Mouse (Mus musculus): ENCODE data around the gene Shroom3. TPM values are rescaled to one million over a fixed set of nuclear protein-coding genes. Genes with fewer than 3 reads are reported as not detected.

The Shroom3 gene
- polyA plus RNA-seq, 1 experiment: 0.57 TPM

- Histone ChIP-seq H3ac (ENCODE audit: control insufficient read depth, insufficient read length, low read depth) (no peak overlapping the region), H3K36me3 (ENCODE audit: control insufficient read depth, insufficient read depth) (no peaks in the 10 kb centered on the region), H3K79me2 (ENCODE audit: control insufficient read depth, insufficient read depth) (no peaks in the 10 kb centered on the region), H3K4me3 (ENCODE audit: insufficient read depth, poor library complexity, severe bottlenecking) (no peak overlapping the region), H3K27me3 (ENCODE audit: control insufficient read depth, insufficient read depth, insufficient read length) (no peaks in the 10 kb centered on the region), H3K79me3 (ENCODE audit: low read depth) (no peaks in the 10 kb centered on the region)
- TF ChIP-seq CTCF (IDR thresholded peaks at IDR 0.05; ENCODE audit: control insufficient read depth, insufficient read depth, insufficient read length) (no peak), FOSL1 (IDR thresholded peaks at IDR 0.05; ENCODE audit: insufficient read depth, low read length, poor library complexity, severe bottlenecking) (no peak)
These were observed 311.1 kb downstream of the Shroom3 start for GRCm38 (mm10) chr5:92994309-92994708.

- no peak for TF ChIP-seq CEBPB (IDR thresholded peaks at IDR 0.05; ENCODE audit: low read depth)
- TF ChIP-seq MAX (IDR thresholded peaks at IDR 0.05): no peak
- no peak for TF ChIP-seq MYOG (IDR thresholded peaks at IDR 0.05; ENCODE audit: control insufficient read depth, extremely low read depth, insufficient read length)
- no peak for TF ChIP-seq USF1 (IDR thresholded peaks at IDR 0.05; ENCODE audit: low read depth)
- TF ChIP-seq MYOD1 (IDR thresholded peaks at IDR 0.05; ENCODE audit: control insufficient read depth, insufficient read length, low read depth): no peak
- TF ChIP-seq FOSL1 (IDR thresholded peaks at IDR 0.05; ENCODE audit: insufficient read depth, low read length, poor library complexity, severe bottlenecking): no peak
- TF ChIP-seq CTCF (IDR thresholded peaks at IDR 0.05; ENCODE audit: control insufficient read depth, insufficient read depth, insufficient read length): no peak
- Histone ChIP-seq H3ac (ENCODE audit: control insufficient read depth, insufficient read length, low read depth) (no peak overlapping the region), H3K36me3 (ENCODE audit: control insufficient read depth, insufficient read depth) (no peaks in the 10 kb centered on the region), H3K27me3 (ENCODE audit: control insufficient read depth, insufficient read depth, insufficient read length) (no peaks in the 10 kb centered on the region), H3K79me3 (ENCODE audit: low read depth) (no peaks in the 10 kb centered on the region), H3K79me2 (ENCODE audit: control insufficient read depth, insufficient read depth) (no peaks in the 10 kb centered on the region), H3K4me3 (ENCODE audit: insufficient read depth, poor library complexity, severe bottlenecking) (no peak overlapping the region)
These were observed 311.6 kb downstream of the Shroom3 start for GRCm38 (mm10) chr5:92994861-92995260.

GRCm38 (mm10) chr5:92997428-92998120 lies 314.3 kb downstream of the Shroom3 start:
- Histone ChIP-seq H3K36me3 (ENCODE audit: control insufficient read depth, insufficient read depth) (no peaks in the 10 kb centered on the region), H3K4me3 (ENCODE audit: insufficient read depth, poor library complexity, severe bottlenecking) (no peak overlapping the region), H3K79me3 (ENCODE audit: low read depth) (no peaks in the 10 kb centered on the region), H3ac (ENCODE audit: control insufficient read depth, insufficient read length, low read depth) (no peak overlapping the region), H3K27me3 (ENCODE audit: control insufficient read depth, insufficient read depth, insufficient read length) (no peaks in the 10 kb centered on the region), H3K79me2 (ENCODE audit: control insufficient read depth, insufficient read depth) (no peaks in the 10 kb centered on the region)
- TF ChIP-seq FOSL1 (IDR thresholded peaks at IDR 0.05; ENCODE audit: insufficient read depth, low read length, poor library complexity, severe bottlenecking) (no peak), USF1 (IDR thresholded peaks at IDR 0.05; ENCODE audit: low read depth) (no peak)

- no peaks in the 10 kb centered on the region for H3K79me2 ChIP-seq (ENCODE audit: control insufficient read depth, insufficient read depth)
- no peaks in the 10 kb centered on the region for H3K27me3 ChIP-seq (ENCODE audit: control insufficient read depth, insufficient read depth, insufficient read length)
- no peak overlapping the region for H3K4me3 ChIP-seq (ENCODE audit: insufficient read depth, poor library complexity, severe bottlenecking)
- no peaks in the 10 kb centered on the region for H3K79me3 ChIP-seq (ENCODE audit: low read depth)
- TF ChIP-seq FOSL1 (IDR thresholded peaks at IDR 0.05; ENCODE audit: insufficient read depth, low read length, poor library complexity, severe bottlenecking) (no peak), CEBPB (IDR thresholded peaks at IDR 0.05; ENCODE audit: low read depth) (no peak), MYOG (IDR thresholded peaks at IDR 0.05; ENCODE audit: control insufficient read depth, extremely low read depth, insufficient read length) (no peak), MAX (IDR thresholded peaks at IDR 0.05) (no peak), USF1 (IDR thresholded peaks at IDR 0.05; ENCODE audit: low read depth) (no peak)
- H3K36me3 ChIP-seq (ENCODE audit: control insufficient read depth, insufficient read depth): no peaks in the 10 kb centered on the region
- no peak overlapping the region for H3ac ChIP-seq (ENCODE audit: control insufficient read depth, insufficient read length, low read depth)
These were observed 315.3 kb downstream of the Shroom3 start for GRCm38 (mm10) chr5:92998494-92999016.

- Histone ChIP-seq H3K79me3 (ENCODE audit: low read depth) (no peaks in the 10 kb centered on the region), H3K27me3 (ENCODE audit: control insufficient read depth, insufficient read depth, insufficient read length) (no peaks in the 10 kb centered on the region), H3K4me3 (ENCODE audit: insufficient read depth, poor library complexity, severe bottlenecking) (no peak overlapping the region), H3K79me2 (ENCODE audit: control insufficient read depth, insufficient read depth) (no peaks in the 10 kb centered on the region), H3ac (ENCODE audit: control insufficient read depth, insufficient read length, low read depth) (no peak overlapping the region), H3K36me3 (ENCODE audit: control insufficient read depth, insufficient read depth) (no peaks in the 10 kb centered on the region)
- no peak for TF ChIP-seq USF1 (IDR thresholded peaks at IDR 0.05; ENCODE audit: low read depth)
These were observed 316.8 kb downstream of the Shroom3 start for GRCm38 (mm10) chr5:93000060-93000459.

DNA sequence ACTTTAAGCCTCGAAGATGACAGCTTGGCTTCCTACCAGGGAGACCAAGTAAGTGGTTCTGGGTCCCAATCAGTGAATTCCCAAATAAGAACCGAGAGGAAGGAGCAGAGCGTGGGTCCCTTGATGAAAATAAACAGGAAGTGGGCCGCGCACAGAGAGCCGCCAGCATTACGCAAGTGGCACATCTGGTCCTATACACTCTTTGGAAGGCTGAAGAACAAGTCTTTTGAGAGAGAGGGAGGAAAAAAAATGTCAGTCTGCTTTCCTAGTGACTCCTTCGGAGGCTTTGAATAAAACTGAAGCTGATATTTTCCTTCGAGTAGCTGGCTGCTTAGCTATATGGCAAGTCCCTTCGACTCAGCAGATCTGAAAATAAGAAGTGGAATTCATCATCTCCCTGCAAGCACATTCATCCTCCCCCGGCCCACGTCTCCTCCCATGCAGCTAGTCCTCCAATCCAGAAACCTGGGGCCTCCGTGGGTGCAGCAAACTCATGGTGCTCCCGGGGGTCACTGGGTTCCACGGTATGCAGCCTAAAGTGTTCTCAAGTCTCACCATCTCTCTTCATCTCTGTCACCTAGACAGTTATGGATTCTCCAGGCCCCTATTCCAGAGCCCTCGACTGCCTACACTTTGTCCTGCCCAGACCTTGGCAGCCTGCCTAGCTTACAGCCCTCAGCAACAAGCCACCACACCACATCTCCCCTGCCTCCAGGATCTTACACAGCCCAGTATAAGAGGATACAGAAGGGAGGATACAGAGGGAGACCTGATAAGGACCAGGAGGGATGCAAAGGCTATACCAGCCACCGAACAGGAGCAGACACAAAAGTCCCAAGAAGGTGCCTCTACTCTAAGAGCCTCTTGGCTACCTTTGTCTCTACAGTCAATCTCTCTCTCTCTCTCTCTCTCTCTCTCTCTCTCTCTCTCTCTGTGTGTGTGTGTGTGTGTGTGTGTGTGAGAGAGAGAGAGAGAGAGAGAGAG lies 317.8 kb downstream of the Shroom3 start:
- TF ChIP-seq MAX (IDR thresholded peaks at IDR 0.05): no peak
- H3K36me3 ChIP-seq (ENCODE audit: control insufficient read depth, insufficient read depth): no peaks in the 10 kb centered on the region

More for the DNA sequence above, 317.8 kb downstream of the Shroom3 start:
- H3K4me3 ChIP-seq (ENCODE audit: insufficient read depth, poor library complexity, severe bottlenecking): no peak overlapping the region
- H3K79me2 ChIP-seq (ENCODE audit: control insufficient read depth, insufficient read depth): no peaks in the 10 kb centered on the region
- H3ac ChIP-seq (ENCODE audit: control insufficient read depth, insufficient read length, low read depth): no peak overlapping the region
- H3K79me3 ChIP-seq (ENCODE audit: low read depth): no peaks in the 10 kb centered on the region
- no peaks in the 10 kb centered on the region for H3K27me3 ChIP-seq (ENCODE audit: control insufficient read depth, insufficient read depth, insufficient read length)
